Mouse (Mus musculus) erythroblast, embryonic 14.5 days (primary cell): ENCODE results near the gene Crebrf.

Source experiments
- GATA1 ChIP-seq: IDR thresholded peaks from 2 replicates; pipeline ENCODE4 v1.6.1; 2012; ENCODE audit warnings: low read length, inconsistent platforms, mixed read lengths
- TAL1 ChIP-seq: IDR thresholded peaks from 3 replicates; pipeline ENCODE4 v1.6.1; 2012; ENCODE audit warnings: low read length, inconsistent platforms, mixed read lengths

DNA sequence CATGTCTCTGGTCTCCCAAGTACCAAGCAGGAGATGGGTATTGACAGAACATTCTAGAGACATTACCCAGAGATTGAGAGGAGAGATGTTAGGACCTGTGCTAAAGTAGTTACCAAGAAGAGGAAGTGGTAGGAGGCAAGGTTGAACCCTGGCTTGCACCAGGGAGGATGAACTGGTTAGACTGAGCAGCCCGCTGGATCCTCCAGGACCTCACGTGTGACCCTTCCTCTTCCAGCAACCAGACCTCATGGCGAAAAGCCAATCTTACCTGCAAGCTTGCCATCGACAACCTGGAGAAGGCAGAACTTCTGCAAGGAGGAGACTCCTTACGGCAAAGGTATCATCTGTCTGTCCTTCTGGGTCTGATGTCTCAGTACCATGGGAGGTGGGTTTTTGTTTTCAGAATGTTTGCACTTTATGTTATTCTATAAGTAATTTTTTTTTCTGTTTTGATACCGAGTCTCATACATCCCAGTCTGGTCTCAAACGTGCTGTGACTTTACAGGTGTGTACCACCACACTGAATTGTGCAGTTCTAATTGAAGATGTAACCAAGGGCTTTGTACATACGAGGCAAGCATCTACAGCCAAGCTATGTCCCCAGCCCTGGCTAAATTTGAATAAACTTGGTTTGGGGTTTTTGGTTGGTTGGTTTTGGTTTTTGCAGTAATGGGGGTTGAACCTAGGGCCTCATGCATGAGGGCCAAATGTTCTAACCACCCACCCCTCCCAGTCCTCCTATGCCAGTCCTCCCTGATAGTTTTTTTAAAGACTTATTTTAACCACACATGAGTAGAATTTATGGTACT, 74.2 kb downstream of the Crebrf start:
- no peak for TF ChIP-seq GATA1
- TF ChIP-seq TAL1 = no peak
